7 mouse cellular contexts compared by ENCODE assay signal in the genomic region with DNA sequence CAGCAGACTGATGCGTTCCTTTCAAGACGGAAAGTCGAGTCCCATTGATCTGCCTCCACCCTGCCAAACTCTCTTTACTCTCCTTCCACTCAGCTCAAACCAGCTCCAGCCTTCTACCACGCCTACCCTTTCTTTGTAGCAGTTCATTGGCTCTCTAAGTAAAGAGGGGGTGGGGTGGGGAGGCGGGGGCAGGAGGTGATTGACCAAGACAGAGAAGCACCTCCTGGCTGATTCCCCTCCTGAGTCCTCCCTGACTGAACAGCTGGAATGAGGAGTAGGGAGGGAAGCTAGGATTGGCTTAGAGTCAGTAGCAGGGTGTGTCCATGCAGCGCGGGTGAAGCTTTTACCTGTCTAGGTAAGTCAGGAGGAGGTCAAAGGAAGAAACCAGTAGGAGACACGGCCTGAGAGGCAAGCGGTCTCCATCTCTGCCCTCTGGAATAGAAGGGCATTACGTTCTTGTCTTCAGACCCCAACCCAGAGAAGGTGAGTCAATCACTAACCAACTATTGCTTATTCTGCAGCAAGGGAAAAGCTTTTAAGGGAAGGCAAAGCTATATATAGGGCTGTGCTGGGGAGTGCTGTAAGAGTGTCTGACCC. TPM values are rescaled to one million over a fixed set of nuclear protein-coding genes. Genes with fewer than 3 reads are reported as not detected.
A peak's percentile ranks its signal among the peaks of the same experiment; 100 is the strongest.
DNase-seq lines count a peak whose midpoint lies in the region; ATAC-seq and TF ChIP-seq lines count a peak whose summit lies in the region.

A gene (plus strand): TSS at position 236 of the 597 bp plus-strand sequence.

- no peak for TF ChIP-seq CTCF in MEL (IDR thresholded peaks at IDR 0.05 in 2 of 3, conservative IDR thresholded peaks at IDR 0.05 in 1 of 3; ENCODE audit: control insufficient read depth in 1 of 3, insufficient read depth in 1 of 3, low read depth in 2 of 3, low read length in 3 of 3, poor library complexity in 1 of 3, severe bottlenecking in 1 of 3)

- TF ChIP-seq EP300 in MEL (IDR thresholded peaks at IDR 0.05; ENCODE audit: low read depth in 1 of 2, low read length in 2 of 2) = no peak

- WGBS in hindbrain, embryonic 12.5 days = 7% methylated on average over 10 of the region's 10 CpGs
- 5% methylated on average over 10 of the region's 10 CpGs for WGBS in limb, embryonic 15.5 days

- H3K4me2 ChIP-seq in hindbrain, embryonic 12.5 days (replicated peaks) = peak within 1 kb of the TSS; percentile 23
- H3K4me2 ChIP-seq in limb, embryonic 15.5 days = peak within 1 kb of the TSS; percentile 25; the same call in 1 of the 2 replicates

- peak within 1 kb of the TSS; percentile 41; the same call in 1 of the 2 replicates for H3K27ac ChIP-seq in MEL (ENCODE audit: control insufficient read depth, low read depth, low read length)
- H3K27ac ChIP-seq in hindbrain, embryonic 12.5 days = no peak within 1 kb of the TSS
- H3K27ac ChIP-seq in limb, embryonic 15.5 days = no peak within 1 kb of the TSS

- peak; percentile 60; the same call in 1 of the 2 replicates for ATAC-seq in hindbrain, embryonic 12.5 days (ENCODE audit: low FRiP score)
- no peak for ATAC-seq in limb, embryonic 15.5 days (ENCODE audit: insufficient number of reproducible peaks, low FRiP score, low TSS enrichment, low read depth)

- TF ChIP-seq POLR2A in MEL (IDR thresholded peaks at IDR 0.05; ENCODE audit: control insufficient read depth in 1 of 2, insufficient read depth in 1 of 2, low read depth in 1 of 2, low read length in 2 of 2, poor library complexity in 1 of 2) = no peak

- DNase-seq in MEL (ENCODE audit: low read depth, low spot score) = peak; percentile 44
- peak; percentile 31 for DNase-seq in adrenal gland, postnatal 25 days
- peak; percentile 30 for DNase-seq in neural tube, embryonic 10.5 days (ENCODE audit: extremely low spot score, low spot score)
- DNase-seq in cerebellum, postnatal 10 days = no peak
- no peak for DNase-seq in frontal cortex, postnatal 36 days (ENCODE audit: low spot score in 2 of 2)

- H3K4me1 ChIP-seq in MEL (ENCODE audit: control insufficient read depth in 1 of 2, insufficient read depth in 2 of 2, low read length in 2 of 2) = peaks cover 0 to 26% of the 10 kb centered on the region in 2 experiments
- peaks cover 4% of the 10 kb centered on the region for H3K4me1 ChIP-seq in hindbrain, embryonic 12.5 days
- H3K4me1 ChIP-seq in limb, embryonic 15.5 days = peaks cover 7% of the 10 kb centered on the region

- TF ChIP-seq RAD21 in MEL (IDR thresholded peaks at IDR 0.05; ENCODE audit: low read depth, low read length) = no peak

- H3K4me3 ChIP-seq in MEL (ENCODE audit: control insufficient read depth in 1 of 2, insufficient read depth in 1 of 2, low read depth in 2 of 2, low read length in 2 of 2) = peak within 1 kb of the TSS in 1 of 2 experiments; percentile 38; a peak in 1 of 4 replicates
- no peak within 1 kb of the TSS for H3K4me3 ChIP-seq in hindbrain, embryonic 12.5 days
- 0 out of 2 replicates have a peak within 1 kb of the TSS, but pooled peaks have one; percentile 5 for H3K4me3 ChIP-seq in limb, embryonic 15.5 days

- H3K36me3 ChIP-seq in MEL (ENCODE audit: control insufficient read depth in 1 of 2, insufficient read depth in 2 of 2, low read length in 2 of 2) = peaks cover 0 to 20% of the 10 kb centered on the region in 2 experiments; a peak in 2 of 4 replicates
- H3K36me3 ChIP-seq in hindbrain, embryonic 12.5 days = no peaks in the 10 kb centered on the region
- H3K36me3 ChIP-seq in limb, embryonic 15.5 days = no peaks in the 10 kb centered on the region

- H3K9ac ChIP-seq in MEL (ENCODE audit: control insufficient read depth, low read depth, low read length, poor library complexity, severe bottlenecking) = no peak within 1 kb of the TSS; the same call in 1 of the 2 replicates
- H3K9ac ChIP-seq in hindbrain, embryonic 12.5 days = no peak within 1 kb of the TSS
- H3K9ac ChIP-seq in limb, embryonic 15.5 days = no peak within 1 kb of the TSS

- no peaks in the 10 kb centered on the region for H3K27me3 ChIP-seq in MEL (ENCODE audit: control insufficient read depth in 1 of 2, insufficient read depth in 2 of 2, low read length in 2 of 2)
- no peaks in the 10 kb centered on the region for H3K27me3 ChIP-seq in hindbrain, embryonic 12.5 days
- H3K27me3 ChIP-seq in limb, embryonic 15.5 days = no peaks in the 10 kb centered on the region

- H3K79me2 ChIP-seq in MEL (ENCODE audit: control insufficient read depth, insufficient read depth, low read length, poor library complexity) = no peaks in the 10 kb centered on the region

- no peaks in the 10 kb centered on the region for H3K9me3 ChIP-seq in MEL (replicated peaks; ENCODE audit: insufficient read depth, low read length)
- H3K9me3 ChIP-seq in hindbrain, embryonic 12.5 days (replicated peaks) = no peaks in the 10 kb centered on the region
- no peaks in the 10 kb centered on the region for H3K9me3 ChIP-seq in limb, embryonic 15.5 days

TF ChIP-seq in MEL, 35 proteins besides CTCF, POLR2A, EP300 and RAD21:
- TF ChIP-seq E2F4 (IDR thresholded peaks at IDR 0.05; ENCODE audit: borderline replicate concordance, low read depth, low read length) (no peak), MXI1 (IDR thresholded peaks at IDR 0.05; ENCODE audit: low read depth, low read length) (no peak), MAFK (IDR thresholded peaks at IDR 0.05; ENCODE audit: borderline replicate concordance, low read depth, low read length) (no peak), TCF12 (IDR thresholded peaks at IDR 0.05; ENCODE audit: low read depth, low read length) (no peak)

RNA-seq across cellular contexts. Expression of the gene that starts here (rescaled TPM):
- 0.31 and 0.39 TPM in 2 replicates for total RNA-seq in MEL (2012; rRNA removed)
- under 1 TPM in 1 of 2 experiments, not detected in 1; 0.58 TPM for polyA plus RNA-seq in MEL (2012; ENCODE audit: insufficient read depth in 1 of 2, insufficient read length in 2 of 2, low read depth in 1 of 2, low replicate concordance in 2 of 2, missing spikeins in 1 of 2)
- 2.5 and 3.4 TPM in 2 replicates for total RNA-seq in adrenal gland, postnatal 25 days (2021)
- polyA plus RNA-seq in hindbrain, embryonic 12.5 days (2016; fragmentation: Nextera tagmentation; extraction: Ambion mirVana) = 1.2 and 1.3 TPM in 2 replicates
- polyA plus RNA-seq in limb, embryonic 15.5 days (2015; fragmentation: Nextera tagmentation; extraction: Ambion mirVana) = 23.4 and 26.9 TPM in 2 replicates

Comparison
In these comparisons a context has a peak if more than half of its experiments do, and no peak if none do; other contexts are left out.
1. RNA of the gene that starts here (polyA plus RNA-seq): 23.4 to 26.9 TPM in limb, embryonic 15.5 days; 1.2 to 1.3 TPM in hindbrain, embryonic 12.5 days and 0.58 TPM in MEL; every median in the first group is over 10 times any median in the second.
2. Peak in DNase-seq and H3K27ac ChIP-seq in MEL; RNA of the gene not detected or under 1 TPM.
3. DNase-seq: peak in adrenal gland, postnatal 25 days (single experiment) and neural tube, embryonic 10.5 days (single experiment); none in cerebellum, postnatal 10 days (0 of 2) and frontal cortex, postnatal 36 days (0 of 2).